Mouse (Mus musculus) MEL (cell line): ENCODE data around the gene Mid1.
"Not testable (repeated sequence)": the region's sequence is repeated elsewhere in the genome, so short reads cannot be mapped to it uniquely, and the experiment has no call there.

Source experiments
- CTCF ChIP-seq, 3 experiments: IDR thresholded peaks in 2 of 3; conservative IDR thresholded peaks in 1 of 3; 2 replicates each; pipeline ENCODE4 v1.5.1; 2011 to 2012; ENCODE audit warnings: low read length in 3 of 3, low read depth in 2 of 3, mild to moderate bottlenecking in 2 of 3, improper control_type of control experiment in 1 of 3, inconsistent platforms in 1 of 3, mixed read lengths in 1 of 3, moderate library complexity in 1 of 3; ENCODE audit not compliant: control insufficient read depth in 1 of 3, insufficient read depth in 1 of 3, poor library complexity in 1 of 3, severe bottlenecking in 1 of 3
- EP300 ChIP-seq, 2 experiments: IDR thresholded peaks; 2 replicates each; pipeline ENCODE4 v1.6.1; 2011; ENCODE audit warnings: improper control_type of control experiment in 2 of 2, low read length in 2 of 2, low read depth in 1 of 2, mild to moderate bottlenecking in 1 of 2
- HCFC1 ChIP-seq: IDR thresholded peaks from 2 replicates; pipeline ENCODE4 v1.6.1; 2012; ENCODE audit warnings: low read depth, mild to moderate bottlenecking, inconsistent platforms, low read length, improper control_type of control experiment, moderate library complexity
- JUND ChIP-seq: IDR thresholded peaks from 2 replicates; pipeline ENCODE4 v1.6.1; 2011; ENCODE audit warnings: low read depth, mild to moderate bottlenecking, improper control_type of control experiment, low read length
- MAX ChIP-seq: IDR thresholded peaks from 2 replicates; pipeline ENCODE4 v1.6.1; 2011; ENCODE audit warnings: low read length, improper control_type of control experiment
- POLR2A ChIP-seq, 2 experiments: IDR thresholded peaks; 2 replicates each; pipeline ENCODE4 v1.6.1; 2011 to 2012; ENCODE audit warnings: low read length in 2 of 2, mild to moderate bottlenecking in 2 of 2, control low read depth in 1 of 2, improper control_type of control experiment in 1 of 2, low read depth in 1 of 2, moderate library complexity in 1 of 2; ENCODE audit not compliant: control insufficient read depth in 1 of 2, insufficient read depth in 1 of 2, poor library complexity in 1 of 2
- POLR2AphosphoS2 ChIP-seq: IDR thresholded peaks from 2 replicates; pipeline ENCODE4 v1.6.1; 2011; ENCODE audit warnings: low read length, improper control_type of control experiment
- POLR2AphosphoS5 ChIP-seq: IDR thresholded peaks from 2 replicates; pipeline ENCODE4 v1.6.1; 2012; ENCODE audit warnings: low read depth, borderline replicate concordance, mild to moderate bottlenecking, inconsistent platforms, low read length, moderate library complexity, mixed read lengths
- RCOR1 ChIP-seq: IDR thresholded peaks from 2 replicates; pipeline ENCODE4 v1.6.1; 2012; ENCODE audit warnings: low read depth, mild to moderate bottlenecking, inconsistent platforms, low read length, improper control_type of control experiment
- ZKSCAN1 ChIP-seq: IDR thresholded peaks from 2 replicates; pipeline ENCODE4 v1.6.1; 2012; ENCODE audit warnings: low read depth, mild to moderate bottlenecking, inconsistent platforms, low read length, improper control_type of control experiment, moderate library complexity

DNA sequence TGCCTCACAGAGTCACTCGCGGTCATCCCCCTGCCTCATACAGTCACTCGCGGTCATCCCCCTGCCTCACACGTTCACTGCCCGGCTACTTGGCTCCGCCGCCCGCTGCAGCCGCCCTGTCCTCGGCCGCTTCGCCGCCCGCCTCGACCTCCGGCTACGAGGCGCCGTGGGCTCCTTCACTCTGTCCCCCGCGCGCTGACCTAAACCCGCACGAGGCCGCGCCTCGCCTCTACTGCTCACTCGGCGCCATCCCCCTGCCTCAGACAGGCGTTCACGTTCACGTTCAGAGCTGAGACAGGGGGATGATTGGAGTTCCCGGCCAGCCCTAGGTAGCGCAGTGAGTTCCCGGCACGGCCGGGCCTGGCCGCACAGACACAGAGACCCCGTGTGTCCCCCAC lies 312.5 kb downstream of the Mid1 start:
- TF ChIP-seq RCOR1; CTCF (IDR thresholded peaks at IDR 0.05 in 2 of 3, conservative IDR thresholded peaks at IDR 0.05 in 1 of 3; ENCODE audit: control insufficient read depth in 1 of 3, insufficient read depth in 1 of 3, low read depth in 2 of 3, low read length in 3 of 3, poor library complexity in 1 of 3, severe bottlenecking in 1 of 3); EP300 (IDR thresholded peaks at IDR 0.05; ENCODE audit: low read depth in 1 of 2, low read length in 2 of 2); ZKSCAN1; MAX; POLR2AphosphoS5; HCFC1; POLR2A (IDR thresholded peaks at IDR 0.05; ENCODE audit: control insufficient read depth in 1 of 2, insufficient read depth in 1 of 2, low read depth in 1 of 2, low read length in 2 of 2, poor library complexity in 1 of 2); POLR2AphosphoS2; JUND: not testable (repeated sequence)
